Mouse (Mus musculus): ENCODE results near the gene Kif17.
"Not testable (repeated sequence)": the region's sequence is repeated elsewhere in the genome, so short reads cannot be mapped to it uniquely, and the experiment has no call there.

The Kif17 gene

GRCm38 (mm10) chr4:138312105-138312504 is 61.9 kb downstream of the Kif17 start:
- intact Hi-C loops (cut with DNase I) = no loop called here

GRCm38 (mm10) chr4:138313021-138313420 is 62.8 kb downstream of the Kif17 start:
- intact Hi-C loops (cut with DNase I) = no loop called here

- intact Hi-C loops (cut with DNase I) = no loop called here
Observed at GRCm38 (mm10) chr4:138313795-138314194, 63.6 kb downstream of the Kif17 start.

GRCm38 (mm10) chr4:138315781-138316180 is 65.5 kb downstream of the Kif17 start:
- intact Hi-C loops (cut with DNase I) = no loop called here

GRCm38 (mm10) chr4:138316369-138316768 is 66.1 kb downstream of the Kif17 start:
- intact Hi-C loops (cut with DNase I) = no loop called here

GRCm38 (mm10) chr4:138318509-138319266 is 68.5 kb downstream of the Kif17 start:
- intact Hi-C loops (cut with DNase I) = loop anchor here (2.0 kb wide), 1 partner anchor 108 kb away; no protein-coding TSS in a partner anchor

- intact Hi-C loops (cut with DNase I) = loop anchor here (2.0 kb wide), 1 partner anchor 107 kb away; no protein-coding TSS in a partner anchor
Observed at GRCm38 (mm10) chr4:138319508-138319907, 69.3 kb downstream of the Kif17 start.

- intact Hi-C loops (cut with DNase I) = no loop called here
Observed at GRCm38 (mm10) chr4:138320711-138321110, 70.5 kb downstream of the Kif17 start.

GRCm38 (mm10) chr4:138321488-138321887 is 71.3 kb downstream of the Kif17 start:
- intact Hi-C loops (cut with DNase I) = no loop called here

GRCm38 (mm10) chr4:138322692-138323091 is 72.5 kb downstream of the Kif17 start:
- intact Hi-C loops (cut with DNase I) = no loop called here

- intact Hi-C loops (cut with DNase I) = no loop called here
Observed at GRCm38 (mm10) chr4:138323753-138324152, 73.5 kb downstream of the Kif17 start.

- intact Hi-C loops (cut with DNase I) = no loop called here
Observed at GRCm38 (mm10) chr4:138324451-138324850, 74.2 kb downstream of the Kif17 start.

- intact Hi-C loops (cut with DNase I) = loop anchor here (1.0 kb wide), 1 partner anchor 54 kb away; no protein-coding TSS in a partner anchor
Observed at GRCm38 (mm10) chr4:138325466-138326076, 75.3 kb downstream of the Kif17 start.

GRCm38 (mm10) chr4:138326077-138326695 is 76.0 kb downstream of the Kif17 start, which contains the start of gene Pink1:
Pink1 (minus strand) TSS chr4:138326307.
- intact Hi-C loops (cut with DNase I) = no loop called here

GRCm38 (mm10) chr4:138327155-138327554 is 76.9 kb downstream of the Kif17 start:
- intact Hi-C loops (cut with DNase I) = not testable (repeated sequence)

- intact Hi-C loops (cut with DNase I) = no loop called here
Observed at GRCm38 (mm10) chr4:138327891-138328470, 77.7 kb downstream of the Kif17 start.

GRCm38 (mm10) chr4:138330264-138330671 is 80.0 kb downstream of the Kif17 start:
- intact Hi-C loops (cut with DNase I) = no loop called here

- intact Hi-C loops (cut with DNase I) = no loop called here
Observed at GRCm38 (mm10) chr4:138331647-138332046, 81.4 kb downstream of the Kif17 start.

- intact Hi-C loops (cut with DNase I) = no loop called here
Observed at GRCm38 (mm10) chr4:138333135-138333534, 82.9 kb downstream of the Kif17 start.

GRCm38 (mm10) chr4:138335036-138335435 is 84.8 kb downstream of the Kif17 start:
- intact Hi-C loops (cut with DNase I) = no loop called here

- intact Hi-C loops (cut with DNase I) = no loop called here
Observed at GRCm38 (mm10) chr4:138335648-138336047, 85.4 kb downstream of the Kif17 start.

GRCm38 (mm10) chr4:138336876-138337275 is 86.6 kb downstream of the Kif17 start:
- intact Hi-C loops (cut with DNase I) = no loop called here
